Mouse (Mus musculus): ENCODE results near the gene Vps45. TPM values are rescaled to one million over a fixed set of nuclear protein-coding genes. Genes with fewer than 3 reads are reported as not detected.

Gene Vps45
- polyA plus RNA-seq, 1 experiment, result 6.1 TPM

GRCm38 (mm10) chr3:96001560-96001959 lies 56.7 kb downstream of the Vps45 start:
- WGBS, result 92% methylated on average over 1 of the region's 1 CpGs

GRCm38 (mm10) chr3:96000921-96001501 lies 57.3 kb downstream of the Vps45 start:
- WGBS, result 70% methylated on average over 9 of the region's 9 CpGs
- no peak for DNase-seq (ENCODE audit: low read depth, low spot score)

More at GRCm38 (mm10) chr3:96001560-96001959, 56.7 kb downstream of the Vps45 start:
- DNase-seq (ENCODE audit: low read depth, low spot score), result no peak

- WGBS, result 81% methylated on average over 14 of the region's 14 CpGs
- no peak for DNase-seq (ENCODE audit: low read depth, low spot score)
These were observed 58.1 kb downstream of the Vps45 start for GRCm38 (mm10) chr3:96000080-96000632.

GRCm38 (mm10) chr3:95999308-96000079 lies 58.8 kb downstream of the Vps45 start:
- DNase-seq (ENCODE audit: low read depth, low spot score), result no peak
- WGBS, result 85% methylated on average over 12 of the region's 12 CpGs

GRCm38 (mm10) chr3:95997203-95997721 lies 61.0 kb downstream of the Vps45 start:
- no peak for DNase-seq (ENCODE audit: low read depth, low spot score)
- 47% methylated on average over 9 of the region's 9 CpGs for WGBS

- DNase-seq (ENCODE audit: low read depth, low spot score), result no peak
- WGBS, result 26% methylated on average over 6 of the region's 6 CpGs
These were observed 61.7 kb downstream of the Vps45 start for GRCm38 (mm10) chr3:95996451-95997073.

GRCm38 (mm10) chr3:95995802-95996428 lies 62.4 kb downstream of the Vps45 start, which contains the start of gene Plekho1:
Gene Plekho1, minus strand, starts transcription at chr3:95996001.
- under 1% methylated on average over 72 of the region's 84 CpGs for WGBS
- no peak for DNase-seq (ENCODE audit: low read depth, low spot score)

GRCm38 (mm10) chr3:95994975-95995801 lies 63.1 kb downstream of the Vps45 start:
- DNase-seq (ENCODE audit: low read depth, low spot score), result no peak

GRCm38 (mm10) chr3:95994381-95994846 lies 63.9 kb downstream of the Vps45 start:
- 39% methylated on average over 6 of the region's 6 CpGs for WGBS
- DNase-seq (ENCODE audit: low read depth, low spot score), result no peak

More at GRCm38 (mm10) chr3:95994975-95995801, 63.1 kb downstream of the Vps45 start:
- WGBS, result 11% methylated on average over 48 of the region's 51 CpGs

GRCm38 (mm10) chr3:95993881-95994280 lies 64.4 kb downstream of the Vps45 start:
- no peak for DNase-seq (ENCODE audit: low read depth, low spot score)
- WGBS, result 42% methylated on average over 4 of the region's 4 CpGs

GRCm38 (mm10) chr3:95992990-95993603 lies 65.2 kb downstream of the Vps45 start:
- WGBS, result 33% methylated on average over 5 of the region's 5 CpGs
- no peak for DNase-seq (ENCODE audit: low read depth, low spot score)

GRCm38 (mm10) chr3:95990413-95990941 lies 67.8 kb downstream of the Vps45 start:
- 60% methylated on average over 12 of the region's 12 CpGs for WGBS
- no peak for DNase-seq (ENCODE audit: low read depth, low spot score)

GRCm38 (mm10) chr3:95988969-95989368 lies 69.3 kb downstream of the Vps45 start:
- WGBS, result 63% methylated on average over 10 of the region's 10 CpGs
- no peak for DNase-seq (ENCODE audit: low read depth, low spot score)

GRCm38 (mm10) chr3:95988138-95988537 lies 70.1 kb downstream of the Vps45 start:
- no peak for DNase-seq (ENCODE audit: low read depth, low spot score)
- WGBS, result 100% methylated on average over 1 of the region's 1 CpGs

- no peak for DNase-seq (ENCODE audit: low read depth, low spot score)
- whole genome bisulfite sequencing, result 64% methylated on average over 6 of the region's 6 CpGs
These were observed 70.7 kb downstream of the Vps45 start for GRCm38 (mm10) chr3:95987386-95988110.

- no peak for DNase-seq (ENCODE audit: low read depth, low spot score)
- 78% methylated on average over 4 of the region's 4 CpGs for WGBS
These were observed 71.3 kb downstream of the Vps45 start for GRCm38 (mm10) chr3:95986984-95987383.

GRCm38 (mm10) chr3:95986001-95986622 lies 72.2 kb downstream of the Vps45 start:
- WGBS, result 19% methylated on average over 21 of the region's 21 CpGs

More at GRCm38 (mm10) chr3:95986001-95986622, 72.2 kb downstream of the Vps45 start:
- no peak for DNase-seq (ENCODE audit: low read depth, low spot score)
